Mouse (Mus musculus) stomach, postnatal 0 days (tissue): Measurements from ENCODE around the gene Stard3nl.

Experiments used
- CTCF ChIP-seq: IDR thresholded peaks from 2 replicates; pipeline ENCODE4 v1.5.1; 2016; ENCODE audit warnings: antibody characterized with exemption, low read depth, mild to moderate bottlenecking, moderate library complexity
- EP300 ChIP-seq: optimal IDR thresholded peaks from 2 replicates; pipeline ENCODE3; 2016; ENCODE audit warnings: antibody characterized with exemption

- TF ChIP-seq EP300 (no peak), CTCF (no peak)
Observed at GRCm38 (mm10) chr13:19372133-19372729, 23.4 kb downstream of the Stard3nl start.
